Mouse (Mus musculus) left cerebral cortex, postnatal 25 days (tissue): ENCODE data around the gene Dnah8. TPM values are rescaled to one million over a fixed set of nuclear protein-coding genes. Genes with fewer than 3 reads are reported as not detected.
A peak's percentile ranks its signal among the peaks of the same experiment; 100 is the strongest.

Experiments
- DNase-seq, 2 experiments: peaks; one replicate each; pipeline ENCODE4 v3.0.0; 2022; ENCODE audit warnings: low spot score in 2 of 2, mixed read lengths in 1 of 2
- intact Hi-C: fragments of 180-260 bp; cut with DNase I; formaldehyde crosslinking; loops from one replicate; pipeline ENCODE4 v1.15.1; 2025
- total RNA-seq, 2 experiments: library from RNA; stranded (reverse); gene quantifications; 2 replicates each; pipeline ENCODE4 v1.2.3; 2021

Gene Dnah8
- total RNA-seq, 2 experiments from 2014 or later: 0.73 to 0.89 TPM

- no peak for DNase-seq
- intact Hi-C loops: no loop called here
Observed at GRCm38 (mm10) chr17:30734770-30735169, 110.6 kb downstream of the Dnah8 start.

DNA sequence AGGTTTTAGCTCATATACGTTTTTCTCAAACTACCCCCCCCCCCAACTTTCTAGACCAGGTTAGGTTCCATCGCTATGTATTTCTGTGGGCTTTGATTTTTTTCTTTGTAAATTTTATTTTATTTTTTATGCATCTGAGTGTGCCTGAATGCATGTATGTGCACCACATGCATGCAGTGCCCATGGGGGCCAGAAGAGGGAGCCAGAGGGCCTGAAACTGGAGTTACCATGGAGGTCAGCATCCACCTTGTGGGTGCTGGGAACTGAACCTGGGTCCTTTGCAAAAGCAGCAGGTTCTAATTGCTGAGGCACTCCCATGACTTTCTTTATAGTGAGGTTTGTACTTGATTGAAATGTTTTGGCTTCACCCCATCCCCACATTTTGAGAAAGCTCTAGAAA is 111.3 kb downstream of the Dnah8 start:
- intact Hi-C loops: no loop called here
- no peak for DNase-seq

DNA sequence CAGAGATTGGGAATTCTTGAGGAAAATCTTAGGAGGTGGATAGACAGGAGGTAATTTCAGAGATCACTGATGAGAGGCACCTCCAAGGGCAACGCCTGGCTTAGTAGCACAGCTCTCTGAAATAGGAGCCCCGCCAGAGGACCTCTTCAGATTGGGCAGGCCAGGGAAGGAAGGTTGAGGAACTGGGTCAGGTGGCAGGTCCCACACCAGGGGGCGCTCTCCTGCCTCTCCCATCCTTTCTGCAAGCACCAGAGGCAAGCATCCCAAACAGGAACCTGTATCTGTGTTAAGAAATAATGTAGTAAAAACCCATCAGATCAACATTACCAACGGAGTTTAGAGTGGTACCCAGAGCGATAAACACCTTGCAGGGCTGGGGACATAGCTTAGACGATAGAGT is 113.6 kb downstream of the Dnah8 start:
- intact Hi-C loops: no loop called here
- peak in 1 of 2 experiments; percentile 23 for DNase-seq

DNA sequence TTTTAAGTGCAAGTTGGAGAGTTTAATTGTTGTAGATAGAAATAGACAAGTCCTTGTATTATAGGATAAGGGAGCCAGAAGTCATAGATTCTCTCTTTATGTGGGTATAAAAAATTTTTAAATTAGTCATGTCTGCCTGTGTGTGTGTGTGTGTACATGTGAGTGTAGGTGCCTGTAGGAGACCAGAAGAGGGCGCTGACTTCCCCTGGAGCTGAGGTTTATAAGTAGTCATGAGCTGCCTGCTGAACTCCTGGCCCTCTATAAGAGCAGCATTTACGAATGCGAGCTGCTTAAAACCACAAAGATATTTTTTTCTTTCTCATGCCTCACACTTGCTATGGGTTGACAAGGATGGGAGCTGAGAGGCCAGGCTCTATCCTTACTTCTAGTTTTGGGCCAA is 115.6 kb downstream of the Dnah8 start:
- no peak for DNase-seq
- intact Hi-C loops: loop anchor here (5.0 kb wide), 1 partner anchor 68 kb away; no protein-coding TSS in a partner anchor

- intact Hi-C loops: loop anchor here (5.0 kb wide), 1 partner anchor 63 kb away; no protein-coding TSS in a partner anchor
- no peak for DNase-seq
Observed at GRCm38 (mm10) chr17:30743947-30744346, 119.8 kb downstream of the Dnah8 start.

DNA sequence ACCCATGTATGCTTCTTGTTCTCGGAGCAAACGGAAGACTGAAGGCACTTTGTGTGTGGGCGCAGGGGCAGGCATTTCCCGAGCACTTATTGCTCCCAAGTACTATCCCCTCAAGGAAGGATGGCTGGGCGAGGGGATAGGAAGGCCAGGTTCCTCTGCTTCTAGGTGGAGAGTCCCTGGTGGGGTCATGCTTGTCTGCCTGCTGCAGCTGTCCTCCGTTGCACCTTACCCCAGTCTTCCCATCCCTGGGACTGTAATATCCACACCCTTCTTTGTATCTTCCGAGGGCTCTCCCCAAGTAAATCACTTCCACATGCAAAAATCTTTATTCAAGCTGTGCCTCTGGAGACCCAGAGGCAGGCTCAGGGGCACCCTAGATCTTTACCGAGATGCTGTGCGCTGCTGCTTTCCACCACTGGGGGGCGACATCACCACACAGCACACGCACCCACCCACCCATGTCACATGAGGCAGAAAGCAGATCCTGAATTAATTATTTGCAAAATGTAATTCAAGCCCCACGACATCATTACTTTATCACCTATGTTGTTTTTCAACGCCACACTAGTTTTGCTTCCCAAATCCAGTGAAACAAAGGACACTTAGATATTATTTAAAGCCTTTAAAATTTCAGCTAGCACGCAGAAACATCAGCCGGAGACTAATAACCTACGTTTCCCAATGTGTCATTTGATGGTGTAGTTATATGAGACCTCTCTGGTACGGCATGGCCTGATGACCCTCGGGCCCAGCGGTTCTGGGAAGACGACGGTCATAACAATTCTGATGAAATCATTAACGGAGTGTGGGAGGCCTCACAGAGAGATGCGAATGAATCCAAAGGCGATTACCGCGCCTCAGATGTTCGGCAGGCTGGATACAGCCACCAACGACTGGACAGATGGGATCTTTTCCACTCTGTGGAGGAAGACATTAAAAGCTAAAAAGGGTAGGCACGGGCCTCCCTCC is 122.2 kb downstream of the Dnah8 start:
- intact Hi-C loops: loop anchor here (2.0 kb wide), 1 partner anchor 204 kb away; no protein-coding TSS in a partner anchor
- peak; percentile 78 to 80 for DNase-seq

DNA sequence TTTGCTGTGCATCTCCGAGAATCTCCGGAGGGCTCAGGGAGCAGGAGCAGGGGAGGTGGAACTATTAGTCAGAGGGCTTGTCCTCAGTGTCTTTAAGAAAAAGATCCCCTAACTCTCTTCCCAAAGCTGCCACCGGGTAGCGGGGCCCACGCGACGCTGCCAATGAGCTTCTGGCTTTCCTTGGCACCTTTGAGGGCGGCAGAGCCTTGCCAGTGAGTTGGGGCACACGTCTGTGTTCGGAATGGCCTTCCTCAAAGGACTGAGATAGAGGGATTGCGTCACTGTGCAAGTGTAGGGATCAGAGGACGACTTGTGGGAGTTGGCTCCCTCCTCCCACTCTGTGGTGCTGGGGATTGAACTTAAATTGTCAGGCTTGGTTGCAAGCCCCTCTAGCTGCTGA is 125.2 kb downstream of the Dnah8 start:
- no peak for DNase-seq
- intact Hi-C loops: no loop called here

GRCm38 (mm10) chr17:30750269-30750668 is 126.1 kb downstream of the Dnah8 start:
- no peak for DNase-seq
- intact Hi-C loops: no loop called here

- intact Hi-C loops: no loop called here
- peak; percentile 57 to 88 for DNase-seq
Observed at GRCm38 (mm10) chr17:30752370-30752818, 128.2 kb downstream of the Dnah8 start.

- DNase-seq: no peak
- intact Hi-C loops: no loop called here
Observed at GRCm38 (mm10) chr17:30753201-30753600, 129.0 kb downstream of the Dnah8 start.

- intact Hi-C loops: no loop called here
- DNase-seq: no peak
Observed at GRCm38 (mm10) chr17:30756771-30757170, 132.6 kb downstream of the Dnah8 start.

DNA sequence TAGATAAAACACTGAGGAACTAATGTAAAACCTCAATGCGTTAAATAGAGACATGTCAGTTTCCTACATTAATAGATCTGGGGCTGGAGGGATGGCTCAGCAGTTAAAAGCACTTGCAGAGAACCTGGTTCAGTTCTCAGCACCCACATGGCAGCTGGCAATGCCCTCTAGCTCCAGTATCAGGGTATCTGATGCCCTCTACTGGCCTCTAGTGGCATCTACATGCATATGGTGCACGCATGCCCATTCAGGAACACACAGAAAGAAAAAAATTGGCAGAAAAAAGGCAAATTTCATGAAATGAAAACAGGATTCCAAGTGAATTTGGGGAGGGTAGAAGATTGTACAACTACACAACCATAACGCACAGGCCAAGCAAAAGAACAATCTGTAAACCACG is 136.2 kb downstream of the Dnah8 start:
- DNase-seq: no peak
- intact Hi-C loops: no loop called here

GRCm38 (mm10) chr17:30764276-30764675 is 140.1 kb downstream of the Dnah8 start:
- intact Hi-C loops: no loop called here
- DNase-seq: no peak

- no peak for DNase-seq
- intact Hi-C loops: no loop called here
Observed at GRCm38 (mm10) chr17:30774416-30774815, 150.3 kb downstream of the Dnah8 start.

GRCm38 (mm10) chr17:30775096-30775495 is 150.9 kb downstream of the Dnah8 start:
- intact Hi-C loops: no loop called here
- DNase-seq: no peak

DNA sequence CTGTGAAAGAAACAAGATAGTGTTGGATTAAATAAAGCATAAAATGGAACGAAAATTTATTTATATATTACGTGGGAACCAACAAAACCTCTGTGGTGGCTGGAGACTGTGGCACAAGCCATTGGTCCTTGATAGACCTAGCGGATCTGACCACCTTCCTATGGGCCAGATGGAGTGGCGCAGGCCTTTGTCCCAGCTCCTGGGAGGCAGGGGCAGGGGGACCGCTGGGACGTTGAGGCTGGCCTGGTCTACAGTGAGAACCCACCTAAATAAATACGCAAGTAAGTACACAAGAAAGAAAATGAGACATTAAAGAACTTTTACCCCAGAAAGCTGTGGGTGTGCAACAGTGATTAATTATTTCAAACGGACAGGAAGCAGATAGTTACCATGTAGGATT is 156.9 kb downstream of the Dnah8 start:
- intact Hi-C loops: no loop called here
- DNase-seq: no peak

GRCm38 (mm10) chr17:30782286-30782685 is 158.1 kb downstream of the Dnah8 start:
- DNase-seq: no peak
- intact Hi-C loops: no loop called here

DNA sequence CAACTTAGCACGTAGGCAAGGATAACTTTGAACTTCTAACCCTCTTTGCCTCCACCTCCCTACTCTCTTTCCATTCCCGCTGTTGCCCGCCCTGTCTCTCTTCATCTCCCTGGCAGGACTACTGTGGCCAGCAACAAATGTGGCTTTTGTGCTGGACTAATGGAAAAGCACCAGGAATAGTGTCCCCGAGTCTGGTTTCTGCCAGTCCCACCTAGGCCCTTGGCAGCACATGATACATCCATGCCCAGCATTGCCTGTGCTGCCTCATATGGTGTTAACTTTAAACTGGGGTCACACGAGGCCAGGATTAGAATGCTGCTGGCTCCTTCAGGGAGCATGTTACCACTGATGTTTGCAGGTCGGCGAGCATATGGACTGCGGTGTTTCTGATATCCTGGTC is 164.2 kb downstream of the Dnah8 start:
- intact Hi-C loops: no loop called here
- no peak for DNase-seq

GRCm38 (mm10) chr17:30790816-30791215 is 166.7 kb downstream of the Dnah8 start:
- intact Hi-C loops: no loop called here

GRCm38 (mm10) chr17:30792396-30792795 is 168.2 kb downstream of the Dnah8 start:
- no peak for DNase-seq
- intact Hi-C loops: no loop called here

More at GRCm38 (mm10) chr17:30790816-30791215, 166.7 kb downstream of the Dnah8 start:
- DNase-seq: no peak

DNA sequence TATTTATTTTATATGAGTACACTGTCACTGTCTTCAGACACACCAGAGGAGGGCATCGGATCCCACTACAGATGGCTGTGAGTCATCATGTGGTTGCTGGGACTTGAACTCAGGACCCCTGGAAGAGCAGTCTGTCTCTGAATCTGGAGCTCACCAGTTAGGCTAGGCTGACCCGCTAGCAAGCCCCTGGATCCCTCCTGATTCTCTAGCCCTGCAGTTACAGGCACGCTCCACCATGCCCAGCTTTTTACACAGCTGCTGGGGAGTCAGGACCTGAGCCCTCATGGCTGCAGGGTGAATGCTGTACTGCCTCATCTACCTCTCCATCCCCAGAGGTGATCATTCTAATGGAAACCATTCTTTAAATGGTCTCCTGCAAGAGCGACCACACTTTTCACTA is 172.5 kb downstream of the Dnah8 start:
- no peak for DNase-seq
- intact Hi-C loops: no loop called here
